Mouse (Mus musculus) CH12.LX (cell line): Measurements from ENCODE around the gene Lzts2.

ENCODE experiments used
- CHD2 ChIP-seq: IDR thresholded peaks from 2 replicates; pipeline ENCODE4 v1.6.1; 2011; ENCODE audit warnings: low read length, improper control_type of control experiment
- CTCF ChIP-seq, 2 experiments: IDR thresholded peaks in 1 of 2; conservative IDR thresholded peaks in 1 of 2; 2 replicates each; pipeline ENCODE4 v1.5.1; 2011 to 2012; ENCODE audit warnings: low read depth in 2 of 2, low read length in 2 of 2, improper control_type of control experiment in 1 of 2, inconsistent platforms in 1 of 2, mild to moderate bottlenecking in 1 of 2, moderate library complexity in 1 of 2
- E2F4 ChIP-seq: IDR thresholded peaks from 2 replicates; pipeline ENCODE4 v1.6.1; 2011; ENCODE audit warnings: low read depth, low read length, improper control_type of control experiment; ENCODE audit not compliant: insufficient replicate concordance
- EP300 ChIP-seq: IDR thresholded peaks from 2 replicates; pipeline ENCODE4 v1.6.1; 2011; ENCODE audit warnings: low read length, improper control_type of control experiment
- MAZ ChIP-seq: IDR thresholded peaks from 2 replicates; pipeline ENCODE4 v1.6.1; 2012; ENCODE audit warnings: low read depth, mild to moderate bottlenecking, inconsistent platforms, low read length, improper control_type of control experiment, moderate library complexity
- POLR2A ChIP-seq: IDR thresholded peaks from 2 replicates; pipeline ENCODE4 v1.6.1; 2011; ENCODE audit warnings: low read depth, mild to moderate bottlenecking, improper control_type of control experiment, low read length
- POLR2AphosphoS2 ChIP-seq: IDR thresholded peaks from 2 replicates; pipeline ENCODE4 v1.6.1; 2011; ENCODE audit warnings: low read depth, low read length, improper control_type of control experiment
- RAD21 ChIP-seq: IDR thresholded peaks from 2 replicates; pipeline ENCODE4 v1.6.1; 2011; ENCODE audit warnings: low read depth, mild to moderate bottlenecking, low read length, improper control_type of control experiment, moderate library complexity
- SIN3A ChIP-seq: IDR thresholded peaks from 2 replicates; pipeline ENCODE4 v1.6.1; 2012; ENCODE audit warnings: low read length, improper control_type of control experiment, inconsistent platforms
- TCF12 ChIP-seq: IDR thresholded peaks from 2 replicates; pipeline ENCODE4 v1.6.1; 2014; ENCODE audit warnings: low read depth, mild to moderate bottlenecking, inconsistent platforms, low read length, improper control_type of control experiment
- USF1 ChIP-seq: IDR thresholded peaks from 2 replicates; pipeline ENCODE4 v1.6.1; 2014; ENCODE audit warnings: low read depth, mild to moderate bottlenecking, inconsistent platforms, low read length, improper control_type of control experiment
- USF2 ChIP-seq: conservative IDR thresholded peaks from 2 replicates; pipeline ENCODE4 v1.6.1; 2011; ENCODE audit warnings: low read depth, low read length, improper control_type of control experiment
- ZC3H11A ChIP-seq: IDR thresholded peaks from 2 replicates; pipeline ENCODE4 v1.6.1; 2012; ENCODE audit warnings: low read depth, mild to moderate bottlenecking, inconsistent platforms, low read length, improper control_type of control experiment
- ZKSCAN1 ChIP-seq: IDR thresholded peaks from 2 replicates; pipeline ENCODE4 v1.6.1; 2012; ENCODE audit warnings: low read depth, inconsistent platforms, low read length, improper control_type of control experiment, borderline replicate concordance

DNA sequence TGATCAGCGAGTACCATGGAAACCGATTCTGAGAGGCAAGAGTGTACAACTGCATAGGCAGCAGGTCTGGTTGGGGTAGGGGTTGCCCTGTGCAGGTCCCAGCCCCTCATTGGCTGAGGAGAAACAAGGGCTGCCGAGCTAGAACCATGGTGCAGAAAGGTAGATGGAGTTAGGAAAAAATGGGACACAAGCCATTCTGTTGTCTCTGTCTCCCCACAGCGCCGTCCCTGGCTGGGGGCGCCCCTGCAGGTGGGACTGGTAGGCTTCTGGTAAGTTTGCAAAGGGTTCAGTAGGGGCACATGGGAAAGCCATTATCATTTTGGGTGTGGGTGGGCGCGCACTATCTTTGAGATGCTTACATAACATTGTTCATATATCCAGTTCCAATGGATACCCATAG, 39.2 kb downstream of the Lzts2 start:
- TF ChIP-seq ZC3H11A (no peak), ZKSCAN1 (no peak), CTCF (conservative IDR thresholded peaks at IDR 0.05 in 1 of 2, IDR thresholded peaks at IDR 0.05 in 1 of 2; ENCODE audit: low read depth in 2 of 2, low read length in 2 of 2) (no peak), USF1 (no peak), EP300 (no peak), TCF12 (no peak), MAZ (no peak), CHD2 (no peak), E2F4 (no peak), POLR2AphosphoS2 (no peak), POLR2A (no peak), USF2 (no peak), SIN3A (no peak), RAD21 (no peak)
